Mouse (Mus musculus) kidney, embryonic 15.5 days (tissue): ENCODE data around the gene Hnrnpd. TPM values are rescaled to one million over a fixed set of nuclear protein-coding genes. Genes with fewer than 3 reads are reported as not detected.

ENCODE experiments used
- ATAC-seq: fragments of 200-750 bp; cut with Nextera tagmentation; replicated peaks from 2 replicates; pipeline ENCODE4 v1.8.0; 2017; ENCODE audit warnings: moderate TSS enrichment; ENCODE audit not compliant: low FRiP score
- H3K27ac ChIP-seq: fragments of 300-500 bp; sonication (generic); 2 replicates; pipeline ENCODE4 v1.5.1; 2015; ENCODE audit warnings: mild to moderate bottlenecking, inconsistent platforms
- H3K27me3 ChIP-seq: fragments of 300-500 bp; sonication (generic); 2 replicates; pipeline ENCODE4 v1.6.1; 2015; ENCODE audit warnings: inconsistent platforms
- H3K36me3 ChIP-seq: fragments of 300-500 bp; sonication (generic); 2 replicates; pipeline ENCODE4 v1.6.1; 2015; ENCODE audit warnings: inconsistent platforms
- H3K4me1 ChIP-seq: fragments of 300-500 bp; sonication (generic); 2 replicates; pipeline ENCODE4 v1.6.1; 2015; ENCODE audit warnings: inconsistent platforms
- H3K4me2 ChIP-seq: fragments of 300-500 bp; sonication (generic); 2 replicates; pipeline ENCODE4 v1.6.1; 2015; ENCODE audit warnings: moderate library complexity, mild to moderate bottlenecking, inconsistent platforms
- H3K4me3 ChIP-seq: fragments of 300-500 bp; sonication (generic); replicated peaks from 2 replicates; pipeline ENCODE4 v1.5.1; 2015; ENCODE audit warnings: mild to moderate bottlenecking, inconsistent platforms
- H3K9ac ChIP-seq: fragments of 300-500 bp; sonication (generic); 2 replicates; pipeline ENCODE4 v1.6.1; 2015; ENCODE audit warnings: mild to moderate bottlenecking, inconsistent platforms
- H3K9me3 ChIP-seq: fragments of 300-500 bp; sonication (generic); replicated peaks from 2 replicates; pipeline ENCODE4 v1.6.1; 2016; ENCODE audit warnings: inconsistent platforms
- WGBS: fragments of 180-500 bp; shearing (Covaris S2); methylation state at CpG from one replicate; pipeline ENCODE4 v1.1.7; 2015; ENCODE audit warnings: mixed read lengths; 5-methylcytosine and 5-hydroxymethylcytosine counted together
- polyA plus RNA-seq: library from polyadenylated mRNA; unstranded; fragments of >200 nt; fragmentation: Nextera tagmentation; extraction: Ambion mirVana; gene quantifications from 2 replicates; pipeline ENCODE4 v1.2.1, GENCODE M21; 2015

The Hnrnpd gene
- polyA plus RNA-seq = 207 and 231 TPM in 2 replicates

DNA sequence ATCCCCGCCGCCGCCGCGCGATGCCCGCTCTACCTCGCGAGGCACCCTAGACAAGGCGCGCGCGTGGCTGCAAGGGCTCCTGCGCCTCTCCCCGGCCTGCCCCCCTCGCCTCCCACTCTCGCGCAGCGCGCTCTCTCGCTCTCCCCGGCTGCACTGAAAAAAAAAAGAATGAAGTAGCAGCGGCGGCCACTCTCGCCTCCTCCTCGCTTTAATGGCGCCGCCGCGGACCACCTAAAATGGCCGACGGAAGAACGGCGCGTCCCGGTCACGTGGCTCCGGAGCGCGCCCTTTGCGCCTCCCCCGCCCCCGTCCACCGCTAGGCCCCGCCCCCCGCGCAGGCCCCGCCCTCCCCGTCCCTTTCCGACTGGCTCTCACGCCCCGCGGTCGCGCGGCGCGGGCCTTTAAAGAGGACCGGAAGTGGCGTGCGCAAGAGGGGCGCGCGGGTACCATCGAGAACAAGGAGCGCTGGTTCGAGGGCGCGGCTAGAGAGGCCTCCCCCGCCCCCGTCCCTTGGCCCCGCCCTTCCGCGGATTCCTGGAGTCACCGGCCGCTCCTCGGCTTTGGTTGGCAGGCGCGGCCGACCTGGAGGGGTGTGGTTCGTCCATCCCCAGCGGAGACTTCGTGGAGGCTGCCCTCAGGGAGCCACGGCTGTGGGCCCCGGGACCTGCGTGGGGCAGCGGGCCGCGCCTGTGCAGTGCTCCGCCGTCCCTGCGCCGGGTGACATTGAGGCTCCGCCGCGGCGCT lies at the start of gene Hnrnpd, which contains the start of gene 4930524J08Rik:
TSS of gene Hnrnpd (minus strand) at position 240 of the 744 bp plus-strand sequence.
TSS of gene 4930524J08Rik (plus strand) at position 363 of the 744 bp plus-strand sequence.
- Histone ChIP-seq H3K9ac (peak within 1 kb of the TSS; percentile 97), H3K4me2 (peak within 1 kb of the TSS; percentile 68), H3K4me1 (peaks cover 26% of the 10 kb centered on the region), H3K9me3 (no peaks in the 10 kb centered on the region), H3K4me3 (peak within 1 kb of the TSS; percentile 94), H3K27ac (peak within 1 kb of the TSS; percentile 100), H3K27me3 (no peaks in the 10 kb centered on the region), H3K36me3 (peaks cover 3% of the 10 kb centered on the region)
- WGBS = under 1% methylated on average over 89 of the region's 97 CpGs
- peak; percentile 98 for ATAC-seq

DNA sequence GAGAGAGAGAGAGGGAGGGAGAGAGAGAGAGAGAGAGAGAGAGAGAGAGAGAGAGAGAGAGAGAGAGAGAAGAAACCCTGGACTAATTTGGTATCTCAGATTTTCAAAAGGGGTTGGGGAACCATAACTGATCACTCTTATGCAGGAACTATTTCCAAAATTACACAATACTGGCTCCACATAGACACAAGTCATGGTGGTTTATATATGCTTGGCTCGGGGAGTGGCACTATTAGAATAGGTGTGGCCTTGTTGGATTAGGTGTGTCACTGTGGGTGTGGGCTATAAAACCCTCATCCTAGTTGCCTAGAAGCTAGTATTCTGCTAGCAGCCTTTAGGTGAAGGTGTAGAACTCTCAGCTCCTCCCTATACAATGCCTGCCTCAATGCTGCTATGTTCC lies 46.1 kb upstream of the Hnrnpd start:
- Histone ChIP-seq H3K4me3 (no peak overlapping the region), H3K4me2 (no peak overlapping the region), H3K36me3 (no peaks in the 10 kb centered on the region), H3K27me3 (no peaks in the 10 kb centered on the region), H3K9me3 (0 out of 2 replicates have a peak, but pooled peaks cover 3% of the 10 kb centered on the region), H3K27ac (no peak overlapping the region), H3K4me1 (0 out of 2 replicates have a peak, but pooled peaks cover under 1% of the 10 kb centered on the region), H3K9ac (no peak overlapping the region)
- 69% methylated on average over 1 of the region's 1 CpGs for WGBS
- no peak for ATAC-seq

DNA sequence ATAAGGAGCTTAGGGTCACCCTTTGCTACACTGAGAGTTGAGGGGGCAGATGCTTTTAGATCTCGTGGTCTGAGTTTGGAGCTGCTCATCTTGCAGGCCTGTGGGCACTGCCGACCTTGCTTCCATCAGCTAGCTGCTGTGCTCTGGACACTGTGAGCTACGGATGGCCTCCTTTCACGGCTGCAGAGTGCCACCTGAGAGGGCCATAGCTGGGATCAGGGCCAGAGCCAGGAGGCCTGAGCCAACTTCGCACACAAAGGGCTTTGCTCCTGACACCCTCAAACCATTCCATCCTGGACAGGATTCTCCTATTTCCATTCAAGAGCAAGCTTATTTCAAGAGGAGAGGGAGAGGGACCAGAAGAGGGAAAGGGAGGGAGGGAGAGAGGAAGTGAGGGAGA lies 45.7 kb upstream of the Hnrnpd start:
- no peak for ATAC-seq
- Histone ChIP-seq H3K4me2 (no peak overlapping the region), H3K4me1 (no peaks in the 10 kb centered on the region), H3K36me3 (no peaks in the 10 kb centered on the region), H3K4me3 (no peak overlapping the region), H3K9ac (no peak overlapping the region), H3K27me3 (no peaks in the 10 kb centered on the region), H3K9me3 (0 out of 2 replicates have a peak, but pooled peaks cover 3% of the 10 kb centered on the region), H3K27ac (no peak overlapping the region)
- WGBS = 74% methylated on average over 5 of the region's 5 CpGs

DNA sequence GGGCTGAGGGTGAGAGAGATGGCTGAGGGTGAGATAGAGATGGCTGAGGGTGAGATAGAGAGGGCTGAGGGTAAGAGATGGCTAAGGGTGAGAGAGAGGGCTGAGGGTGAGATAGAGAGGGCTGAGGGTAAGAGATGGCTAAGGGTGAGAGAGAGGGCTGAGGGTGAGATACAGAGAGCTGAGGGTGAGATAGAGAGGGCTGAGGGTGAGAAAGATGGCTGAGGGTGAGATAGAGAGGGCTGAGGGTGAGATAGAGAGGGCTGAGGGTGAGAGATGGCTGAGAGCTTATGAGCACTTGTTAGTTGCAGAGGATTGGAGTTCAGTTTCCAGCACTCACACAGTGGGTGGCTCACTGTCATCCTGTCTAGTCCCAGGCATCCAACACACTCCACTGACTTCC lies 41.4 kb upstream of the Hnrnpd start:
- no peak for ATAC-seq
- Histone ChIP-seq H3K4me1 (no peaks in the 10 kb centered on the region), H3K27me3 (no peaks in the 10 kb centered on the region), H3K4me3 (no peak overlapping the region), H3K27ac (no peak overlapping the region), H3K9me3 (0 out of 2 replicates have a peak, but pooled peaks cover 3% of the 10 kb centered on the region), H3K36me3 (no peaks in the 10 kb centered on the region), H3K9ac (no peak overlapping the region), H3K4me2 (no peak overlapping the region)

DNA sequence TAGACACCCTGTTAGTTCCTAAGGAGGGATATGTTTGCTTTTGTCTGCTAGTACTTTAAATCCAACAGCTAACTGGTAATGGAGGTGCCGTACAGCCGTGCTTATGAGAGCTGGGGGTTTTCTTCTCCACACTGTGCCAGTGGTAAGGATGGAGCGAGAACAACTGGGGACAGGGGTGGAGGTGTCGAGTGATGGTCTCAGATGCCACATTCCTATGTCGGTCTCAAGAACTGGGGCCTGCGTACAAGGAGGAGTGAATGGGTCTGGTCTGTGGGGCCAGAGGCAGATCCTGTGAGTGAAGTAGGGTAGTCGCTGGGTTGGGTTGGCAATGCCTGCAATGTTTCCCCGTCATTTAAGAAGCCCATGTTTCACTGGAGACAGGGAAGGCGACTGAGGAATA lies 33.9 kb upstream of the Hnrnpd start:
- WGBS = 78% methylated on average over 9 of the region's 9 CpGs
- Histone ChIP-seq H3K4me2 (no peak overlapping the region), H3K4me1 (no peaks in the 10 kb centered on the region), H3K9me3 (no peaks in the 10 kb centered on the region), H3K36me3 (no peaks in the 10 kb centered on the region), H3K27me3 (no peaks in the 10 kb centered on the region), H3K4me3 (no peak overlapping the region), H3K27ac (no peak overlapping the region), H3K9ac (no peak overlapping the region)
- ATAC-seq = no peak

DNA sequence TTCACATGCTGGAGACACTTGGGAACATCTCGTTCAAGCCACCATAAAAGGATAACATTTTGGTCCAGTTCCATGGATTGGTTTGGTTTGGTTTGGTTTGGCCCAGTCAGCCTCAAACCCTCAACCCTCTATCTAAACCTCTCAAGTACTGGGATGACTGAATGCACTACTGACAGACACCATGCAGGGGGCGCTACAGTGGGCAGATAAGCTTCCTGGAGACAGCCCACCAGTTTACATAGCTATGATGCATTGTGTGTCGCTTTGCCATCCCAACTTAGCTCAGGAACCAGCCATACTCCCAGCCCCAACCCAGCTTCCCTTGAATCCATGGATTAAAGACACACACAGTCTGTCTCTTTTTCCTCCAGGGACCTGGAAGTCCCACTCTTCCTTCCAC lies 29.7 kb upstream of the Hnrnpd start:
- WGBS = 49% methylated on average over 3 of the region's 3 CpGs
- Histone ChIP-seq H3K4me3 (no peak overlapping the region), H3K9ac (no peak overlapping the region), H3K4me1 (no peaks in the 10 kb centered on the region), H3K36me3 (no peaks in the 10 kb centered on the region), H3K9me3 (no peaks in the 10 kb centered on the region), H3K4me2 (no peak overlapping the region), H3K27ac (no peak overlapping the region), H3K27me3 (no peaks in the 10 kb centered on the region)
- no peak for ATAC-seq

DNA sequence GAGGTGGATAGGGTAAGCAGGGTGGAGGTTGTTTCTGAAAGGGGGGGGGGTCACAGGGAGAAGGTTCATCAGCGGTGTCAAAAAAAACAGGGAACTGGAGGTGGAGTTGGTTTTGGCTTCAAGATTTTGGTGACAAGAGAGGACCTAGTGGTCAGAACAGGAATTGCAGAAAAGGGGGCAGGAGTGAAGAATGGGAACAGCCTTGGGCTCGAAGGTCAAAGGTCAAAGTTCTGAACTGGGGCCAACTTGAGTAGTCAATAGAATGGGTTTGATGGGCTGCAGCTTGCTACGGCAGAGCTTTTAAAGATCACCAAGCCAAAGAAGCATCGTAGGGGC lies 28.3 kb upstream of the Hnrnpd start:
- no peaks in the 10 kb centered on the region for H3K4me1 ChIP-seq
- no peaks in the 10 kb centered on the region for H3K36me3 ChIP-seq
- no peak for ATAC-seq
- no peaks in the 10 kb centered on the region for H3K27me3 ChIP-seq
- WGBS = 81% methylated on average over 4 of the region's 4 CpGs
- H3K27ac ChIP-seq = no peak overlapping the region
- H3K9ac ChIP-seq = no peak overlapping the region
- no peaks in the 10 kb centered on the region for H3K9me3 ChIP-seq
- no peak overlapping the region for H3K4me3 ChIP-seq
- H3K4me2 ChIP-seq = no peak overlapping the region

DNA sequence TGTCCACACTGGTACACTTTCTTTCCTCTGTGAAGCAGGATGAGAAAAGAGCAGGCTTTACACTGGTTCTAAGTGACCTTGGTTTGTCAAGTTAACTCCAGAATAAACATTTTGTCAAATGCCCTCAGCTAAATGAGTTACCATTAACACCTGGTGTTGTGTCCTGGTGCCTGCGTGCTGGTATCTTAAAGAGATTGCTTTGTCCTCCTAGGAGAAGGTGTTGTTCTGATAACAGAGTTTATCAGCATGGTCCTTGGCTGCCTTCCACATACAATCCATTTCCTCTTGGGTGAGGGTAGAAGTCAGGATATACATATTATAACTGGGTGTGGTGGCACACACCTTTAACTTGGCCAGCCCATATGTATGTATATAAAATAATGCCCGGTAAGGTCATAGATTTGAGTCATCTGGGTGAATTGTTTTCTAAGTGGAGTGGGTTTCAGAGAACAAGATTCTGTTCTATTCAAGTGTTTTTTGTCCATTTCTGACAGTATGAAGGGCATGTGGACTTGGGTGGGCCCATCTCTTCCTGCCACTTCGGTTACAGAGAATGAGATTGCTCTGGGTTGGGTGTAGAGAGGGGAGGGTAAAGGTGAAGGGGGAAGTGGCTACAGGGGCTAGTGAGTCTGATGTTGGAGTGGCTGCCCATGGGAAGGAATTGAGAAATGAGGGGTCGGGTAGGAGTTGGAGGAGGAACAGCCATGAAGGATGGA lies 27.7 kb upstream of the Hnrnpd start:
- no peak overlapping the region for H3K9ac ChIP-seq
- no peaks in the 10 kb centered on the region for H3K4me1 ChIP-seq
- H3K36me3 ChIP-seq = no peaks in the 10 kb centered on the region
- WGBS = 85% methylated on average over 4 of the region's 4 CpGs
- H3K27me3 ChIP-seq = no peaks in the 10 kb centered on the region
- no peak overlapping the region for H3K4me2 ChIP-seq
- no peak overlapping the region for H3K4me3 ChIP-seq
- no peak overlapping the region for H3K27ac ChIP-seq
- H3K9me3 ChIP-seq = no peaks in the 10 kb centered on the region
- ATAC-seq = no peak

DNA sequence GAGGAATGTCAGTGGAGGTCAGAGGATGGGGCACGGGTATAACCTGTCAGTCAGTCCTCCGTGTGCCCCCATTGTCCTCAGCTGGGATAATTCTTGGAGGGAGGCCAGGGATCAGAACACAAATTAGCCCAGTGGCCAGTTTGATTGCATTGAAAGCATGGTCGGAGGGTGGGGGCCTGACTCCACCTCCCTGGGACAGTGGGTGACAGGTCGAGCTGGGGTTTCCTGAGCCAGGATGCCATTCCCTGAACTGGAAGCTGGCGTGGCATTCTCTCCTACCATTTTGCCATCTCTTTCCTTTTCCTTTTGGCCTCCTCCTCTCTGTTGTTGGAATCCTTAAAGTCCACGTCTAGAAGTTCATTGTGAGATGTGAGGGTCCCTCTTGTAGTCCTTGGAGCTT lies 27.2 kb upstream of the Hnrnpd start:
- no peaks in the 10 kb centered on the region for H3K9me3 ChIP-seq
- no peak overlapping the region for H3K27ac ChIP-seq
- no peaks in the 10 kb centered on the region for H3K36me3 ChIP-seq
- WGBS = 81% methylated on average over 6 of the region's 6 CpGs
- no peak overlapping the region for H3K4me2 ChIP-seq
- no peak overlapping the region for H3K4me3 ChIP-seq
- no peaks in the 10 kb centered on the region for H3K27me3 ChIP-seq
- H3K9ac ChIP-seq = no peak overlapping the region
- H3K4me1 ChIP-seq = no peaks in the 10 kb centered on the region
- no peak for ATAC-seq

DNA sequence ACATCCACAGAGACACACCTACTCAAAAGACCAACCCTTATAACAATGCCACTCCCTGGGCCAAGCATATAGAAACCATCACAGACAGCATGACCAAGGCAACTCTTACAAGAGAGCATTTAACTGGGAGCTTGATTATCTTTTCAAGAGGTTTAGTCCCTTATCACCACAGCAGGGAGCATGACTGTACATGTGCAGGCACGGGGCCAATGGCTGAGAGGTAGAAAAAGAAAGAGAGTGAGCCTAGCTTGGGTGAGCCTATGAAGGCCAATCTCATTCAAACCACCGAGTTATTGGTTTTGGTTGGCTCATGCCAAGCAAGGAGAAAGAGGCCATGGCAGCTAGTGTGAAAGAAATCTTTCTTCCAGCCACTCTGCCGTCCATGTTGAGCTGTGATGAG lies 26.7 kb upstream of the Hnrnpd start:
- ATAC-seq = no peak
- no peaks in the 10 kb centered on the region for H3K9me3 ChIP-seq
- H3K4me1 ChIP-seq = no peaks in the 10 kb centered on the region
- no peak overlapping the region for H3K27ac ChIP-seq
- 79% methylated on average over 3 of the region's 3 CpGs for WGBS
- no peaks in the 10 kb centered on the region for H3K36me3 ChIP-seq
- no peak overlapping the region for H3K9ac ChIP-seq
- no peaks in the 10 kb centered on the region for H3K27me3 ChIP-seq
- H3K4me3 ChIP-seq = no peak overlapping the region
- H3K4me2 ChIP-seq = no peak overlapping the region

DNA sequence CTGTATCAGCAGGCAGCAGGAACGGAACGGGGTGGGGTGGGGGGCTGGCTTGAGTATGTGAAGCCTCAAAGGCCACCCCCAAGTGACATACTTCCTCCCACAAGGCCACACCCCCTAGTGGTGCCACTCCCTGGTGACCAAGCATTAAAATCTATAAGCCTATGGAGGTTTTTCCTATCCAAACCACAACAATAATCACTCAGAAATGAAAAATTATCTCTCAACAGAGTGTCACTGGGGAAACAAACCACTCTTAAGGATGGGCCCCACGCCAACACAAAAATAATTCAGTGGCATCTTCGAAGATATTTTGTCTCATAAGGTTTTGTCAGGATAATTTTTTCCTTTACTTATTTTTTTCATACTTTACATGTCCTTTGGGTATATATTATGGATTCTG lies 25.2 kb upstream of the Hnrnpd start:
- no peaks in the 10 kb centered on the region for H3K9me3 ChIP-seq
- H3K4me3 ChIP-seq = no peak overlapping the region
- H3K4me2 ChIP-seq = no peak overlapping the region
- H3K4me1 ChIP-seq = no peaks in the 10 kb centered on the region
- H3K27ac ChIP-seq = no peak overlapping the region
- no peak overlapping the region for H3K9ac ChIP-seq
- WGBS = 89% methylated on average over 4 of the region's 4 CpGs
- H3K36me3 ChIP-seq = no peaks in the 10 kb centered on the region
- H3K27me3 ChIP-seq = no peaks in the 10 kb centered on the region
- ATAC-seq = no peak

DNA sequence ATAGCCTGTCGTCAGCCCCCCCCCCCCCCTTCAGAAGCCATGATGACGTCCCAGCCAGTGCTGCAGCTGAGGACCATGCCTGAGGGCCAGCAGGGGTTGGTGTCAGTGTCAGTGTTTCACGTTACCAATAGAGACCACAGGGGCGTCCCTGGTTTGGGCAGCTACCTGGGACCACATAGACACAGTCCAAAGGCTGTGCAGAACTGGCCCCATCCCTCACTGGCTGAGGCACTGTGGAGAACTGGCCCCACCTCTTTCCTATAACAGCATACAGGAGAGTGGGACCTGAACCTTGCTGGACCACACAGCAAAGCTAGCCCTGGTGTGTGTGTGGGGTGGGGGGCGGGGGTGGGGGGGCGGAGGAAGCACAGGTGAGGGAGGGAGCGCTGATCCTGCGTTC lies 21.8 kb upstream of the Hnrnpd start:
- no peak for ATAC-seq
- Histone ChIP-seq H3K4me2 (no peak overlapping the region), H3K36me3 (no peaks in the 10 kb centered on the region), H3K9me3 (no peaks in the 10 kb centered on the region), H3K9ac (no peak overlapping the region), H3K27me3 (no peaks in the 10 kb centered on the region), H3K27ac (no peak overlapping the region), H3K4me3 (no peak overlapping the region), H3K4me1 (no peaks in the 10 kb centered on the region)
- 36% methylated on average over 8 of the region's 8 CpGs for WGBS
